Mouse (Mus musculus): ENCODE results near the gene Irf3. TPM values are rescaled to one million over a fixed set of nuclear protein-coding genes. Genes with fewer than 3 reads are reported as not detected.

Irf3 gene
- polyA plus RNA-seq, 1 experiment from 2014 or later: 75.3 TPM

- H3K9me3 ChIP-seq (ENCODE audit: control insufficient read depth, low read length): no peaks in the 10 kb centered on the region
- H3K9ac ChIP-seq (ENCODE audit: low read length): no peak overlapping the region
- H3K4me3 ChIP-seq (ENCODE audit: low read depth, low read length): no peak overlapping the region
- no peaks in the 10 kb centered on the region for H3K4me1 ChIP-seq (replicated peaks; ENCODE audit: control insufficient read depth, insufficient read depth, low read length)
- no peak for ATAC-seq (replicated peaks; ENCODE audit: low FRiP score)
- H3K27me3 ChIP-seq (ENCODE audit: control insufficient read depth, insufficient read depth, low read length): no peaks in the 10 kb centered on the region
- no peak overlapping the region for H3K4me2 ChIP-seq (ENCODE audit: low read depth, low read length, severe bottlenecking)
- WGBS: 84% methylated on average over 8 of the region's 8 CpGs
- H3K27ac ChIP-seq (ENCODE audit: low read depth, low read length): no peak overlapping the region
- DNase-seq (ENCODE audit: low spot score): no peak
- H3K36me3 ChIP-seq (ENCODE audit: control insufficient read depth, insufficient read depth, low read length): peaks cover 23% of the 10 kb centered on the region
Observed at GRCm38 (mm10) chr7:45025601-45026220, 28.3 kb downstream of the Irf3 start.

GRCm38 (mm10) chr7:45026256-45026655, 28.8 kb downstream of the Irf3 start:
- Histone ChIP-seq H3K9ac (ENCODE audit: low read length) (no peak overlapping the region), H3K4me2 (ENCODE audit: low read depth, low read length, severe bottlenecking) (no peak overlapping the region), H3K27me3 (ENCODE audit: control insufficient read depth, insufficient read depth, low read length) (no peaks in the 10 kb centered on the region), H3K9me3 (ENCODE audit: control insufficient read depth, low read length) (no peaks in the 10 kb centered on the region), H3K36me3 (ENCODE audit: control insufficient read depth, insufficient read depth, low read length) (peaks cover 29% of the 10 kb centered on the region), H3K27ac (ENCODE audit: low read depth, low read length) (no peak overlapping the region), H3K4me3 (ENCODE audit: low read depth, low read length) (no peak overlapping the region), H3K4me1 (replicated peaks; ENCODE audit: control insufficient read depth, insufficient read depth, low read length) (no peaks in the 10 kb centered on the region)
- DNase-seq (ENCODE audit: low spot score): no peak
- no peak for ATAC-seq (replicated peaks; ENCODE audit: low FRiP score)
- WGBS: 62% methylated on average over 2 of the region's 2 CpGs

DNA sequence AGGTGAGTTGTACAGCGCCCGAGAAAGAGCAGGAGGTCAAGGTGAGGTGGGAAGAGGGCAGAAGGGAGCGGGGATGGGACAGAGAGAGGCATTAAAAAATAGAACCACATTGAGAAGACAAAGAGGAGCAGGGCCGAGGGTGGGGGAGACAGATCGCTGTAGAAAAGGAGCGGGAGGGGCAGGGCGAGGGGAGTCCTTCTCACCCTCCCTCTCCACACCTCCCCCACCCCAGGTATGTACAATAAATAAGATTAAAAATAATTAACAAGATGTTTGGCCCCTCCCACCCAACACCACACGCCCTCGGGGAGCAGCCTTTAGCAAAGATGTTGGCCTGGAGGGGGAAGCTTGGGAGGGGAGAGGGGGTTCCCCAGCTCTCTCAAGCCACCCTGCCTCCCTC, 30.3 kb downstream of the Irf3 start:
- H3K4me3 ChIP-seq (ENCODE audit: low read depth, low read length): no peak overlapping the region
- no peaks in the 10 kb centered on the region for H3K27me3 ChIP-seq (ENCODE audit: control insufficient read depth, insufficient read depth, low read length)
- ATAC-seq (replicated peaks; ENCODE audit: low FRiP score) (no peak), DNase-seq (ENCODE audit: low spot score) (no peak)
- H3K4me2 ChIP-seq (ENCODE audit: low read depth, low read length, severe bottlenecking): no peak overlapping the region
- WGBS: 93% methylated on average over 9 of the region's 9 CpGs
- H3K9me3 ChIP-seq (ENCODE audit: control insufficient read depth, low read length): no peaks in the 10 kb centered on the region
- no peak overlapping the region for H3K9ac ChIP-seq (ENCODE audit: low read length)
- H3K4me1 ChIP-seq (replicated peaks; ENCODE audit: control insufficient read depth, insufficient read depth, low read length): no peaks in the 10 kb centered on the region
- peaks cover 36% of the 10 kb centered on the region for H3K36me3 ChIP-seq (ENCODE audit: control insufficient read depth, insufficient read depth, low read length)
- H3K27ac ChIP-seq (ENCODE audit: low read depth, low read length): no peak overlapping the region

GRCm38 (mm10) chr7:45028351-45028750, 30.9 kb downstream of the Irf3 start:
- Histone ChIP-seq H3K36me3 (ENCODE audit: control insufficient read depth, insufficient read depth, low read length) (peaks cover 40% of the 10 kb centered on the region), H3K4me2 (ENCODE audit: low read depth, low read length, severe bottlenecking) (no peak overlapping the region), H3K27ac (ENCODE audit: low read depth, low read length) (no peak overlapping the region), H3K4me1 (replicated peaks; ENCODE audit: control insufficient read depth, insufficient read depth, low read length) (no peaks in the 10 kb centered on the region), H3K9ac (ENCODE audit: low read length) (no peak overlapping the region), H3K4me3 (ENCODE audit: low read depth, low read length) (no peak overlapping the region), H3K27me3 (ENCODE audit: control insufficient read depth, insufficient read depth, low read length) (no peaks in the 10 kb centered on the region), H3K9me3 (ENCODE audit: control insufficient read depth, low read length) (no peaks in the 10 kb centered on the region)
- 96% methylated on average over 11 of the region's 11 CpGs for WGBS
- ATAC-seq (replicated peaks; ENCODE audit: low FRiP score) (no peak), DNase-seq (ENCODE audit: low spot score) (no peak)

GRCm38 (mm10) chr7:45029995-45030394, 32.5 kb downstream of the Irf3 start:
- Histone ChIP-seq H3K27ac (ENCODE audit: low read depth, low read length) (no peak overlapping the region), H3K36me3 (ENCODE audit: control insufficient read depth, insufficient read depth, low read length) (peaks cover 55% of the 10 kb centered on the region), H3K9me3 (ENCODE audit: control insufficient read depth, low read length) (no peaks in the 10 kb centered on the region), H3K9ac (ENCODE audit: low read length) (no peak overlapping the region), H3K4me3 (ENCODE audit: low read depth, low read length) (no peak overlapping the region), H3K27me3 (ENCODE audit: control insufficient read depth, insufficient read depth, low read length) (no peaks in the 10 kb centered on the region), H3K4me1 (replicated peaks; ENCODE audit: control insufficient read depth, insufficient read depth, low read length) (no peaks in the 10 kb centered on the region), H3K4me2 (ENCODE audit: low read depth, low read length, severe bottlenecking) (no peak overlapping the region)
- no peak for ATAC-seq (replicated peaks; ENCODE audit: low FRiP score)
- no peak for DNase-seq (ENCODE audit: low spot score)
- WGBS: 94% methylated on average over 6 of the region's 6 CpGs

DNA sequence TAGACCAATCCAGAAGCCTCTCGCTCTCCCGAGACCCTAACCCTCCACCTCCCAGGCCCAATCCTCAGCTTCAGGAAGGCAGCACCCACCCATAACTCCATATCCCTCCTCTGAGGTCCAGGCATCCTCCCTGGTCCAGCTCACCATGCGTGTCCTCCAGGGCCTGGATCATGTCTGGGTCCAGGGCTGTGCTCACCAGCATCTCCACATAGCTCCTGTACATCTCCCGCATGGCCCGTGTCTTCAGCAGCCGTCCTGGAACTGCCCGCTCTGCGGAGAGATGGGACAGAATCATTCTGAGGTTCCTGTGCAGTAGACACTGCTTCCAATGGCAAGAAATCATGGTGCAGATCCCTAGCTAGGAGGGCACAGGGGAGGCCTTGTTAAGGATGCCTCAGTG, 33.4 kb downstream of the Irf3 start:
- DNase-seq (ENCODE audit: low spot score) (no peak), ATAC-seq (replicated peaks; ENCODE audit: low FRiP score) (no peak)
- Histone ChIP-seq H3K27ac (ENCODE audit: low read depth, low read length) (no peak overlapping the region), H3K4me3 (ENCODE audit: low read depth, low read length) (no peak overlapping the region), H3K4me1 (replicated peaks; ENCODE audit: control insufficient read depth, insufficient read depth, low read length) (no peaks in the 10 kb centered on the region), H3K27me3 (ENCODE audit: control insufficient read depth, insufficient read depth, low read length) (no peaks in the 10 kb centered on the region), H3K9me3 (ENCODE audit: control insufficient read depth, low read length) (no peaks in the 10 kb centered on the region), H3K9ac (ENCODE audit: low read length) (no peak overlapping the region), H3K36me3 (ENCODE audit: control insufficient read depth, insufficient read depth, low read length) (peaks cover 59% of the 10 kb centered on the region), H3K4me2 (ENCODE audit: low read depth, low read length, severe bottlenecking) (no peak overlapping the region)
- 95% methylated on average over 8 of the region's 8 CpGs for WGBS

- Histone ChIP-seq H3K9ac (ENCODE audit: low read length) (no peak overlapping the region), H3K4me3 (ENCODE audit: low read depth, low read length) (no peak overlapping the region), H3K27ac (ENCODE audit: low read depth, low read length) (no peak overlapping the region), H3K4me1 (replicated peaks; ENCODE audit: control insufficient read depth, insufficient read depth, low read length) (no peaks in the 10 kb centered on the region), H3K36me3 (ENCODE audit: control insufficient read depth, insufficient read depth, low read length) (peaks cover 55% of the 10 kb centered on the region), H3K4me2 (ENCODE audit: low read depth, low read length, severe bottlenecking) (no peak overlapping the region), H3K9me3 (ENCODE audit: control insufficient read depth, low read length) (no peaks in the 10 kb centered on the region), H3K27me3 (ENCODE audit: control insufficient read depth, insufficient read depth, low read length) (no peaks in the 10 kb centered on the region)
- WGBS: 94% methylated on average over 19 of the region's 19 CpGs
- DNase-seq (ENCODE audit: low spot score) (peak; percentile 53), ATAC-seq (replicated peaks; ENCODE audit: low FRiP score) (no peak)
Observed at GRCm38 (mm10) chr7:45033722-45034359, 36.4 kb downstream of the Irf3 start.

- H3K9ac ChIP-seq (ENCODE audit: low read length): no peak overlapping the region
- no peaks in the 10 kb centered on the region for H3K4me1 ChIP-seq (replicated peaks; ENCODE audit: control insufficient read depth, insufficient read depth, low read length)
- no peak overlapping the region for H3K4me3 ChIP-seq (ENCODE audit: low read depth, low read length)
- no peaks in the 10 kb centered on the region for H3K27me3 ChIP-seq (ENCODE audit: control insufficient read depth, insufficient read depth, low read length)
- no peaks in the 10 kb centered on the region for H3K9me3 ChIP-seq (ENCODE audit: control insufficient read depth, low read length)
- WGBS: 92% methylated on average over 3 of the region's 3 CpGs
- no peak overlapping the region for H3K27ac ChIP-seq (ENCODE audit: low read depth, low read length)
- no peak overlapping the region for H3K4me2 ChIP-seq (ENCODE audit: low read depth, low read length, severe bottlenecking)
- DNase-seq (ENCODE audit: low spot score): no peak
- no peak for ATAC-seq (replicated peaks; ENCODE audit: low FRiP score)
- peaks cover 49% of the 10 kb centered on the region for H3K36me3 ChIP-seq (ENCODE audit: control insufficient read depth, insufficient read depth, low read length)
Observed at GRCm38 (mm10) chr7:45035631-45036030, 38.2 kb downstream of the Irf3 start.

DNA sequence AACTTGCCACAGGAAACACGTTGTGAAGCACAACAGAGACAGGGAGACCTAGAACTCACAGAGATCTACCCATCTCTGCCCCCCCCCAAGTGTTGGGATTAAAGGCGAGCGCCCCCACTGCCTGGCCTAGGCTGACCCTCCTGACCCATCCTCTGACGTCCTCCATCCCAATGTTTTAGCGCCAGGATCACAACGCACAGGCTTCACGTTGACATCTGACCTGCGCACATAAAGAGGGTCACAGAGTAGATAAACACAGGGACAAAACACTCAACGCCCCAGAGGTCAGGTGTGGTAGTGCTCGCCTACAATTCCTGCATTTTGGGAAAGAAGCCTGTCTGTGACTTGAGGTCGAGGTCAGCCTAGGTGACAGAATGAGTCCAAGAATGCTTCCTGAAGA, 39.3 kb downstream of the Irf3 start:
- 93% methylated on average over 11 of the region's 11 CpGs for WGBS

More for the DNA sequence above, 39.3 kb downstream of the Irf3 start:
- ATAC-seq (replicated peaks; ENCODE audit: low FRiP score) (no peak), DNase-seq (ENCODE audit: low spot score) (no peak)
- no peak overlapping the region for H3K27ac ChIP-seq (ENCODE audit: low read depth, low read length)
- H3K4me3 ChIP-seq (ENCODE audit: low read depth, low read length): no peak overlapping the region
- no peaks in the 10 kb centered on the region for H3K9me3 ChIP-seq (ENCODE audit: control insufficient read depth, low read length)
- no peak overlapping the region for H3K4me2 ChIP-seq (ENCODE audit: low read depth, low read length, severe bottlenecking)
- no peaks in the 10 kb centered on the region for H3K27me3 ChIP-seq (ENCODE audit: control insufficient read depth, insufficient read depth, low read length)
- no peaks in the 10 kb centered on the region for H3K4me1 ChIP-seq (replicated peaks; ENCODE audit: control insufficient read depth, insufficient read depth, low read length)
- peaks cover 46% of the 10 kb centered on the region for H3K36me3 ChIP-seq (ENCODE audit: control insufficient read depth, insufficient read depth, low read length)
- no peak overlapping the region for H3K9ac ChIP-seq (ENCODE audit: low read length)

All from forebrain, embryonic 11.5 days (tissue).